Mouse (Mus musculus): ENCODE measurements around the gene Cyp2t4. TPM values are rescaled to one million over a fixed set of nuclear protein-coding genes. Genes with fewer than 3 reads are reported as not detected.
A peak's percentile ranks its signal among the peaks of the same experiment; 100 is the strongest.

Gene Cyp2t4
- polyA plus RNA-seq, 1 experiment from 2014 or later = not detected

DNA sequence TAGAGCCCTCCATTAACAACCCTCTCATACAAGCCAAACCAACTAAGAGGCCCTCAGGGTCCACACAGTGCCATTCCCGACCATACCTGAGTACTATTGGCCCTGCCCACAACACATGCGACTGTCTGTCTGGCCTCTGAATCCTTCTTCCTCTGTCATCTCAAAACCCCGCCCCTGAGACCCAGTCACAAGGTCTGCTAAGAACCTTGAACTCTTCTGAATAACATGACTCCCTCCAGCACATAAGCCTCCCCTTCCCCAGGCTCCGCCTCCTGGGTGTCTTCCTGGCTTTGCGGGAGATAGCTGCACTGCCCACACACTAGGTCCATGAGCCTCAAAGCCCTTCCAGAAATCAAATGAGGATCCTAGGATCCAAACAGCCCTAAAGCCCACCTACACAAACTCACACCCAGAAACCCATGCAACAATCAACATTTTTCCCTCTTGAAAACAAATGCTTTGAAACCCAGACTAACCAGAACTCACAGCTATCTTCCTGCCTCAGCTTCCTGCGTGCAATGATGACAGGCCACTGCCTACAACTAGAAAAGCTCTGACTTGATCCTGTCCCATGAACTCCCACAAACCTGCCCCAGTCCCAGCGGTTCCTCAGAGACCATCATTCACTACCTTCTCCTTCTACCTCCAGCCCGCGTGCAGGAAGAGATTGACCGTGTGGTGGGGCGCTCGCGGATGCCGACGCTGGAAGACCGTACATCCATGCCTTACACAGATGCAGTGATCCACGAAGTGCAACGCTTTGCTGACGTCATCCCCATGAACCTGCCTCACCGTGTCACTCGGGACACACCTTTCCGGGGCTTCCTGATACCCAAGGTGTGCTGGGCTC is 22.8 kb upstream of the Cyp2t4 start:
- 84% methylated on average over 22 of the region's 22 CpGs for WGBS
- H3K27ac ChIP-seq = no peak overlapping the region
- no peaks in the 10 kb centered on the region for H3K9me3 ChIP-seq (replicated peaks)
- no peak overlapping the region for H3K4me3 ChIP-seq
- 0 out of 2 replicates have a peak, but pooled peaks have one; percentile 47 for ATAC-seq (replicated peaks; ENCODE audit: insufficient number of reproducible peaks, insufficient read depth, low FRiP score, low read depth)
- no peaks in the 10 kb centered on the region for H3K27me3 ChIP-seq
- H3K9ac ChIP-seq = no peak overlapping the region
- H3K4me2 ChIP-seq = no peak overlapping the region
- peaks cover 4% of the 10 kb centered on the region; the same call in 1 of the 2 replicates for H3K4me1 ChIP-seq (replicated peaks)
- H3K36me3 ChIP-seq = no peaks in the 10 kb centered on the region

DNA sequence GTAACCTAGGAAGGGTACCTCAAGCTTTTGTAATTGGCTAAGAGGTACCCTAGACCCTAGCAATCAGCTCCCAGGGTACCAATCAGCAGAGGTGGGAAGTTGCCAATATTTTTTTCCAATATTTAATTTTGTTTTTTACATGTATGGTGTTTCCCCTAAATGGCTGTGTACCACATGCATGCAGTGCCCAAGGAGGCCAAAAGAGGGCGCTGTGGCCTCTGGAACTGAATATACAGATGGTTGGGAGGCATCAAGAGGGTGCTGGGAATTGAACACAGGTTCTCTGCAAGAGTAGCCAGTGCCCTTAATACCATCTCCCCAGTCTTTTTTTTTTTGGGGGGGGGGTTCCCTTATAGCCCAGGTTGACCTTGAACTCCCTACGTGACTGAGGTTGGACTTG is 22.1 kb upstream of the Cyp2t4 start:
- no peaks in the 10 kb centered on the region for H3K9me3 ChIP-seq (replicated peaks)
- WGBS = 64% methylated on average over 2 of the region's 2 CpGs
- no peak for ATAC-seq (replicated peaks; ENCODE audit: insufficient number of reproducible peaks, insufficient read depth, low FRiP score, low read depth)
- H3K9ac ChIP-seq = no peak overlapping the region
- no peaks in the 10 kb centered on the region for H3K36me3 ChIP-seq
- H3K27ac ChIP-seq = no peak overlapping the region
- peaks cover 4% of the 10 kb centered on the region; the same call in 1 of the 2 replicates for H3K4me1 ChIP-seq (replicated peaks)
- H3K4me2 ChIP-seq = no peak overlapping the region
- H3K27me3 ChIP-seq = no peaks in the 10 kb centered on the region
- H3K4me3 ChIP-seq = no peak overlapping the region

DNA sequence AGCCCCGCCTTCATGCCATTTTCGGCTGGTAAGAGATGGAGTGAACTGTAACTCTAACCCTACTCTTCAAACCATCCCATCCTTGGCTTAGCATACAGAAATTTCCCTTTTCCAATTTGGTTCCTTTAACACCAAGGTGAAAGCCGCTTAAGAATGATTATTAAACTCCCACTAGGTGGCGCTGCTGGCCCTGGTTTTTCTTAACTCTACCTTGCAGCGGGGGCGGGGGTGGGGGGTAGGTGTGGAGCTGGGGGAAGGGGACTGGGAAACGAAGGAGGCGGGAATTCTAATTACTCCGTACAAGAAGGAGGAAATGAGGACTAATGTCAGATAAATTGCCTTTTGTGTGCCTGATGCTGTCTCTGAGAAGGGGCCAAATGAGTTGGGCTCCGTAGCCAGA is 20.9 kb upstream of the Cyp2t4 start:
- ATAC-seq (replicated peaks; ENCODE audit: insufficient number of reproducible peaks, insufficient read depth, low FRiP score, low read depth) = no peak
- Histone ChIP-seq H3K9ac (no peak overlapping the region), H3K4me2 (no peak overlapping the region; the same call in 1 of the 2 replicates), H3K4me3 (no peak overlapping the region), H3K9me3 (replicated peaks) (no peaks in the 10 kb centered on the region), H3K27ac (no peak overlapping the region), H3K36me3 (no peaks in the 10 kb centered on the region), H3K4me1 (replicated peaks) (peaks cover 4% of the 10 kb centered on the region; the same call in 1 of the 2 replicates), H3K27me3 (no peaks in the 10 kb centered on the region)
- WGBS = 15% methylated on average over 10 of the region's 10 CpGs

DNA sequence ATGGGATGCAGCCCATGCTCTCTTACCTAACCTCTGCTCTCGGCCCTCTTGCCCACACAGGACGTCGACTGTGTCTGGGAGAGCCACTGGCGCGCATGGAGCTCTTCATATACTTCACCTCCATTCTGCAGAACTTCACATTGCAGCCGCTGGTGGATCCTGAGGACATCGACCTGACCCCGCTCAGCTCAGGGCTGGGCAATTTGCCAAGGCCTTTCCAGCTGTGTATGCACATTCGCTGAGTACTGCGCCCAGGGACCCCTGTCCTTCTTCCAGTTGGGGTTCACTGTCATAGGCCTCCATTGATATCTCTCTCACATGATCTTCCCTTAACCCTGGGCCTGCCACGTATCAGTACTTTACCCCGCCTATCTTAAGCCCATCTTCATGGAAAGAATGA is 20.4 kb upstream of the Cyp2t4 start:
- Histone ChIP-seq H3K9me3 (replicated peaks) (no peaks in the 10 kb centered on the region), H3K36me3 (no peaks in the 10 kb centered on the region), H3K27ac (no peak overlapping the region), H3K27me3 (no peaks in the 10 kb centered on the region), H3K4me3 (no peak overlapping the region), H3K4me2 (no peak overlapping the region), H3K4me1 (replicated peaks) (peaks cover 4% of the 10 kb centered on the region; the same call in 1 of the 2 replicates), H3K9ac (no peak overlapping the region)
- ATAC-seq (replicated peaks; ENCODE audit: insufficient number of reproducible peaks, insufficient read depth, low FRiP score, low read depth) = no peak
- WGBS = 48% methylated on average over 12 of the region's 12 CpGs

DNA sequence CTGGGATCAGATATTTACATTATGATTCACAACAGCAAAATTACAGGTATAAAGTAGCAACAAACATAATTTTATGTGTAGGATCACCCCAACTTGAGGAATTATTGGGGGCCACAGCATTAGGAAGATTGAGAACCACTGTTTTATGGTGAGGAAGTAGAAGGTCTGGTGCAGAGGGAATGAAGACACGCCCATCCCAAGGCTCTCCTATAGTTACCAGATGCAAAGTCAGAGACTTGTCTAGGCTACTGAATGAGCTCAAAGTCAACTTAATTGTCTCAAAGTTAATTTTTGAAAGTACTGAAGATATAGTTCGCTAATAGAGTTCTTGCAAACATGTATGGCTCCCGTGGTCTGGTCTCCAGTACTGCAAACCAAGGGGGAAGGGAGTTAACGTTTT is 19.8 kb upstream of the Cyp2t4 start:
- Histone ChIP-seq H3K4me3 (no peak overlapping the region), H3K27ac (no peak overlapping the region), H3K9ac (no peak overlapping the region), H3K4me1 (replicated peaks) (peaks cover 4% of the 10 kb centered on the region; the same call in 1 of the 2 replicates), H3K9me3 (replicated peaks) (no peaks in the 10 kb centered on the region), H3K4me2 (no peak overlapping the region), H3K36me3 (no peaks in the 10 kb centered on the region), H3K27me3 (no peaks in the 10 kb centered on the region)
- ATAC-seq (replicated peaks; ENCODE audit: insufficient number of reproducible peaks, insufficient read depth, low FRiP score, low read depth) = no peak
- 73% methylated on average over 4 of the region's 4 CpGs for WGBS

DNA sequence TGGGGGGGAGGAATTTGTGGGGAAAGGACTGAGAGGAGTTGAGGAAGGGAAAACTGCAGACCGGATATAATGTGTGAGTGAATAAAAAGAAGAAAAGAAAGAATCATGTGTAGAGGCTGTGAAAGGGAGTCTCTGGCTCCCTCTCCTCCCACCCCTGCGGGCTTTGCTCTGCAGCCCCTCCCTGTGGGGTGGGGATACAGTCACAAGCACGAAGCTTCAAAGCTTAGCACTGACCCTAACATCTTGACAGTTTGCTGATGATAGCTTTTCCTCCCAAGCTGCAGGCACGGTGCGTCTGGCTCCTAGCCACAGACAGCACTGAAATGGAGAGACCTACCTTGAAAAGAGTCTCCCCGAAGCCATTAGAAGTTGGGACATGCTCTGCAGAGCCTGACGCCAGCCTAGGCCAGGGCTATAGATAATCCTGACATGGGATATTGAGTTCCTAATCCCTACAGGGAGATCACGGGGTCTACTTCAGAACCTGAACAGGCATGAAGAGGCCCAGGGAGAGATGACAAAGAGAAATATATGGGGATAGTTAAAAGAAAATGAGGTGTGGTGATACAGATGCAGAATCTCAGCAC is 17.0 kb upstream of the Cyp2t4 start:
- Histone ChIP-seq H3K27ac (no peak overlapping the region), H3K4me1 (replicated peaks) (peaks cover 4% of the 10 kb centered on the region; the same call in 1 of the 2 replicates), H3K36me3 (no peaks in the 10 kb centered on the region), H3K9ac (no peak overlapping the region), H3K9me3 (replicated peaks) (peaks cover 6% of the 10 kb centered on the region; the same call in 1 of the 2 replicates), H3K27me3 (no peaks in the 10 kb centered on the region), H3K4me3 (no peak overlapping the region), H3K4me2 (no peak overlapping the region)
- 42% methylated on average over 8 of the region's 8 CpGs for WGBS
- ATAC-seq (replicated peaks; ENCODE audit: insufficient number of reproducible peaks, insufficient read depth, low FRiP score, low read depth) = no peak

DNA sequence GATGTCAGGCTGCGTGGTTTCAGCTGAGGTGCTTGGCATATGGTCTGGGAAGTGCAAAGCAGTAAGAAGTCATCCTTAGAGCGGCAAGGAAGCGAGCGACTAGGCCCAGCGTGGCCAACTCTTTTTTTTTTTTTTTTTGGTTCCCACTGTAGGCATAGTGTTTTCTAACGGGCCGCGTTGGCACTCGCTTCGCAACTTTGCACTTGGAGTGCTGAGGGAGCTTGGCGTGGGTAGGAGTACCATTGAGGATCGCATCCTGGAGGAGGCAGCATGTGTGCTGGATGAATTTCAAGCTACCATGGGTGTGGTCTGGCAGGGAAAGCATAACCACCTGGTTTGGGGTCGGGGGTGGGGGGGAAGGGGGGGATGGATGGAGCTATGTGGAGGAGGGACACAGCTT is 2.5 kb downstream of the Cyp2t4 start:
- 76% methylated on average over 13 of the region's 13 CpGs for WGBS
- Histone ChIP-seq H3K4me3 (no peak overlapping the region), H3K27ac (no peak overlapping the region), H3K9ac (no peak overlapping the region), H3K9me3 (replicated peaks) (no peaks in the 10 kb centered on the region), H3K4me2 (no peak overlapping the region), H3K36me3 (peaks cover 32% of the 10 kb centered on the region), H3K4me1 (replicated peaks) (peaks cover 15% of the 10 kb centered on the region), H3K27me3 (no peaks in the 10 kb centered on the region)
- ATAC-seq (replicated peaks; ENCODE audit: insufficient number of reproducible peaks, insufficient read depth, low FRiP score, low read depth) = no peak

DNA sequence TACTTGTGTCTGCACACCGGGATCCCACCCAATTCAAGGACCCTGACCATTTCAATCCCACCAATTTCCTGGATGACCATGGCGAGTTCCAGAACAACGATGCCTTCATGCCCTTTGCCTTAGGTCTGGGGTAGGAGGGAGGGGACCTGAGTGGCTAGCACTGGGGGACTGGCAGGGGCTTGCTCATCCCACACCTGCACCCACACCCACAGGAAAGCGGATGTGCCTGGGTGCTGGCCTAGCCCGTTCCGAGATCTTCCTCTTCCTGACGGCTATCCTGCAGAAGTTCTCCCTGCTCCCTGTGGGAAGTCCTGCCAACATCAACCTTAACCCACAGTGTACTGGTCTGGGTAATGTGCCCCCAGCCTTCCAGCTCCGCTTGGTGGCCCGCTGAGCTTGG is 4.7 kb downstream of the Cyp2t4 start:
- H3K27ac ChIP-seq = no peak overlapping the region
- peaks cover 32% of the 10 kb centered on the region for H3K36me3 ChIP-seq
- no peak overlapping the region for H3K9ac ChIP-seq
- no peak for ATAC-seq (replicated peaks; ENCODE audit: insufficient number of reproducible peaks, insufficient read depth, low FRiP score, low read depth)
- no peaks in the 10 kb centered on the region for H3K27me3 ChIP-seq
- H3K4me2 ChIP-seq = no peak overlapping the region
- WGBS = 93% methylated on average over 9 of the region's 9 CpGs
- peaks cover 35% of the 10 kb centered on the region for H3K4me1 ChIP-seq (replicated peaks)
- H3K4me3 ChIP-seq = no peak overlapping the region
- H3K9me3 ChIP-seq (replicated peaks) = no peaks in the 10 kb centered on the region

DNA sequence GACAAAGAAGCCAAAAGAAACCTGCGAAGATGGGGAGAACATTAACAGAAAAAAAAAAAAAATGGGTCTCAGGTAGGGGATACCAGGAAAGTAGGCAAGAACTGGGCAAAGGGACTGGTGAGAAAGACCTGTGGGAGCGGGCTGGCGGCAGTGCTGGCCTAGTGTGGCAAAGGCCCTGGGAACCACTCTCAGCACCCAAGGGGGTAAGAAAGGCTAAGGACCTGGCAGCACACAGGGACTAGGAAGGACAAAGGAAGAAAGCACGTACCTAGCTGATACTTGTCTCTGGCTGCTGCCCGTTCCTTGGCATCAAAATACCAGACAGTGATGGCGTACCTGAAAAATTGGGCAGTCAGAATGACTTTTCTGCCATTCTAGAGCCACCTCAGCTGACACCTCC is 5.7 kb downstream of the Cyp2t4 start:
- no peak overlapping the region for H3K4me2 ChIP-seq
- no peak for ATAC-seq (replicated peaks; ENCODE audit: insufficient number of reproducible peaks, insufficient read depth, low FRiP score, low read depth)
- no peaks in the 10 kb centered on the region for H3K9me3 ChIP-seq (replicated peaks)
- H3K4me3 ChIP-seq = no peak overlapping the region
- H3K36me3 ChIP-seq = peaks cover 32% of the 10 kb centered on the region
- no peak overlapping the region for H3K27ac ChIP-seq
- H3K4me1 ChIP-seq (replicated peaks) = peaks cover 42% of the 10 kb centered on the region
- 91% methylated on average over 6 of the region's 6 CpGs for WGBS
- no peak overlapping the region for H3K9ac ChIP-seq
- no peaks in the 10 kb centered on the region for H3K27me3 ChIP-seq

DNA sequence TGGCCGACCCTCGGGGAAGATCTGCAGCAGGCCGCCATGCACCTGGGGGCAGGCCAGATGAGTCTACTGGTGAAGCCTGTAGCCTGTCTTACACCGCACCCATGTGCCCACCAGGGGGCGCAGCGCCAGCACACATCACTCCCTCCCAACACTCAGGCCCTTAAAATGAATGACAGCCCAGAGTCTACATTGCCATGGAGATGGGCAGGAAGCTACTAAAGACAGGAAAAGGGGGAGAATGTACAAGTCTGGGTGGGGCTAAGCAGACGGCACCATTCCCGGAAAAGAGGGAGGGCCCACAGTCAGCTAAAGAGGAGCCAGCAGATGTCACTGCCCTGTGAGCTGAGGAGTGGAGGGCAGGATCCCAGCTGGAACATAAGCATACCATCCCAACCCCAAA is 6.4 kb downstream of the Cyp2t4 start:
- Histone ChIP-seq H3K36me3 (peaks cover 35% of the 10 kb centered on the region), H3K27ac (peak overlapping the region; percentile 28; the same call in 1 of the 2 replicates), H3K9ac (no peak overlapping the region), H3K4me2 (no peak overlapping the region), H3K4me1 (replicated peaks) (peaks cover 48% of the 10 kb centered on the region), H3K4me3 (no peak overlapping the region), H3K9me3 (replicated peaks) (no peaks in the 10 kb centered on the region), H3K27me3 (no peaks in the 10 kb centered on the region)
- 8% methylated on average over 8 of the region's 8 CpGs for WGBS
- ATAC-seq (replicated peaks; ENCODE audit: insufficient number of reproducible peaks, insufficient read depth, low FRiP score, low read depth) = peak; percentile 72

DNA sequence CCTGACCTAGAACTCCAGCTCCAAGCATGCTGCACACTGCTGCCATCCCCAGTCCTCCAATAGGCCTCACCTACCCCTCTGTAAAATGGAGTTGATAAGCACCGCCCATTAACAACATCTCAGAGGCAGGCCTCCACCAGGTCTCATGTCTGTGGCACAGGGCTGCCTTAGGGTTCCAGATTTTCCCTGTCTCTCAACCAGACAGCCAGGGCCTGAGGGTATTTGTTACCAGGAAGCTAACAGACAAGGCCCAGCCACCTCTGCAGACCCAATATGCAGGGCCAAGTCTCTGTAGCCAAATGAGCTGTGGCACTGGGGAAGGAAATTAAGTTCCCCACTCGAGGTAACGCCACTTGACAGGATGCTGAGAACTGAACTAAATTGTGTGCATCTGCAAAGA is 7.4 kb downstream of the Cyp2t4 start:
- no peak overlapping the region for H3K9ac ChIP-seq
- H3K27ac ChIP-seq = no peak overlapping the region
- H3K27me3 ChIP-seq = no peaks in the 10 kb centered on the region
- peaks cover 39% of the 10 kb centered on the region for H3K36me3 ChIP-seq
- peaks cover 58% of the 10 kb centered on the region for H3K4me1 ChIP-seq (replicated peaks)
- ATAC-seq (replicated peaks; ENCODE audit: insufficient number of reproducible peaks, insufficient read depth, low FRiP score, low read depth) = no peak
- H3K4me2 ChIP-seq = no peak overlapping the region
- WGBS = 82% methylated on average over 3 of the region's 3 CpGs
- H3K9me3 ChIP-seq (replicated peaks) = no peaks in the 10 kb centered on the region
- no peak overlapping the region for H3K4me3 ChIP-seq
